Mouse (Mus musculus) erythroblast, adult 5-6 weeks (primary cell): Measurements from ENCODE around the gene Proser2. TPM values are rescaled to one million over a fixed set of nuclear protein-coding genes. Genes with fewer than 3 reads are reported as not detected.

ENCODE experiments used
- ATAC-seq: replicated peaks from 2 replicates; pipeline ENCODE4 v1.8.0; 2016; ENCODE audit warnings: moderate number of reproducible peaks, mild to moderate bottlenecking, moderate TSS enrichment, inconsistent platforms; ENCODE audit not compliant: poor library complexity, low FRiP score, severe bottlenecking
- total RNA-seq, 2 experiments: library from RNA; stranded (forward) in 1 of 2; stranded (reverse) in 1 of 2; fragments of 150-400 nt in 1 of 2; fragments of 200-764, 138-1000 nt in 1 of 2; gene quantifications; 2 replicates each; pipeline versions ENCODE4 v1.2.3 to v1.2.4; 2015 to 2017; ENCODE audit warnings: low replicate concordance in 2 of 2

The Proser2 gene
- total RNA-seq, 2 experiments from 2014 or later: not detected

GRCm38 (mm10) chr2:6081108-6081507 lies 48.9 kb downstream of the Proser2 start:
- ATAC-seq: no peak

GRCm38 (mm10) chr2:6080037-6080436 lies 50.0 kb downstream of the Proser2 start:
- no peak for ATAC-seq

GRCm38 (mm10) chr2:6075530-6075896 lies 54.5 kb downstream of the Proser2 start:
- ATAC-seq: no peak

GRCm38 (mm10) chr2:6074891-6075529 lies 55.0 kb downstream of the Proser2 start:
- no peak for ATAC-seq

GRCm38 (mm10) chr2:6072685-6073260 lies 57.2 kb downstream of the Proser2 start:
- ATAC-seq: no peak

- ATAC-seq: no peak
These were observed 58.2 kb downstream of the Proser2 start for GRCm38 (mm10) chr2:6071598-6072440.

GRCm38 (mm10) chr2:6070925-6071324 lies 59.1 kb downstream of the Proser2 start:
- ATAC-seq: no peak

GRCm38 (mm10) chr2:6067341-6067740 lies 62.7 kb downstream of the Proser2 start:
- ATAC-seq: no peak

- no peak for ATAC-seq
These were observed 69.8 kb downstream of the Proser2 start for GRCm38 (mm10) chr2:6060071-6060804.

- ATAC-seq: no peak
These were observed 70.7 kb downstream of the Proser2 start for GRCm38 (mm10) chr2:6059291-6059690.

GRCm38 (mm10) chr2:6056518-6056917 lies 73.5 kb downstream of the Proser2 start:
- ATAC-seq: no peak

- ATAC-seq: no peak
These were observed 74.5 kb downstream of the Proser2 start for GRCm38 (mm10) chr2:6055466-6055865.

GRCm38 (mm10) chr2:6049018-6049417 lies 81.0 kb downstream of the Proser2 start:
- no peak for ATAC-seq

- no peak for ATAC-seq
These were observed 81.4 kb downstream of the Proser2 start for GRCm38 (mm10) chr2:6048570-6048969.

Other genes starting within 250 kb of the Proser2 start
- 2.1 and 22.7 TPM in 2 replicates for gene Sec61a2, start 234.8 kb downstream of the Proser2 start, total RNA-seq (2015; ENCODE audit: low replicate concordance)
- 6.7 and 8.9 TPM in 2 replicates for gene Sec61a2, start 234.8 kb downstream of the Proser2 start, total RNA-seq (2017; ENCODE audit: low replicate concordance)
- gene Dhtkd1, start 187.4 kb downstream of the Proser2 start, total RNA-seq (2015; ENCODE audit: low replicate concordance): 8.8 TPM in 1 of 2 replicates, not detected in the other
- 0.28 and 4.4 TPM in 2 replicates for gene Dhtkd1, start 187.4 kb downstream of the Proser2 start, total RNA-seq (2017; ENCODE audit: low replicate concordance)
- 19.0 and 20.4 TPM in 2 replicates for gene Upf2, start 178.7 kb downstream of the Proser2 start, total RNA-seq (2015; ENCODE audit: low replicate concordance)
- gene Upf2, start 178.7 kb downstream of the Proser2 start, total RNA-seq (2017; ENCODE audit: low replicate concordance): 25.4 and 25.6 TPM in 2 replicates
- gene Echdc3, start 82.8 kb upstream of the Proser2 start, total RNA-seq (2015; ENCODE audit: low replicate concordance): not detected in 2 replicates
- 1.1 and 1.8 TPM in 2 replicates for gene Echdc3, start 82.8 kb upstream of the Proser2 start, total RNA-seq (2017; ENCODE audit: low replicate concordance)
- 5.0 and 5.8 TPM in 2 replicates for gene Usp6nl, start 192.5 kb upstream of the Proser2 start, total RNA-seq (2015; ENCODE audit: low replicate concordance)
- 6.5 and 17.1 TPM in 2 replicates for gene Usp6nl, start 192.5 kb upstream of the Proser2 start, total RNA-seq (2017; ENCODE audit: low replicate concordance)